Mouse (Mus musculus) natural killer cell, adult 2 months (primary cell): ENCODE results near the gene Socs5.

Experiments
- DNase-seq, 2 experiments: peaks; one replicate each; pipeline ENCODE4 v3.0.0; 2022; ENCODE audit warnings: low spot score in 2 of 2

Gene Socs5

DNA sequence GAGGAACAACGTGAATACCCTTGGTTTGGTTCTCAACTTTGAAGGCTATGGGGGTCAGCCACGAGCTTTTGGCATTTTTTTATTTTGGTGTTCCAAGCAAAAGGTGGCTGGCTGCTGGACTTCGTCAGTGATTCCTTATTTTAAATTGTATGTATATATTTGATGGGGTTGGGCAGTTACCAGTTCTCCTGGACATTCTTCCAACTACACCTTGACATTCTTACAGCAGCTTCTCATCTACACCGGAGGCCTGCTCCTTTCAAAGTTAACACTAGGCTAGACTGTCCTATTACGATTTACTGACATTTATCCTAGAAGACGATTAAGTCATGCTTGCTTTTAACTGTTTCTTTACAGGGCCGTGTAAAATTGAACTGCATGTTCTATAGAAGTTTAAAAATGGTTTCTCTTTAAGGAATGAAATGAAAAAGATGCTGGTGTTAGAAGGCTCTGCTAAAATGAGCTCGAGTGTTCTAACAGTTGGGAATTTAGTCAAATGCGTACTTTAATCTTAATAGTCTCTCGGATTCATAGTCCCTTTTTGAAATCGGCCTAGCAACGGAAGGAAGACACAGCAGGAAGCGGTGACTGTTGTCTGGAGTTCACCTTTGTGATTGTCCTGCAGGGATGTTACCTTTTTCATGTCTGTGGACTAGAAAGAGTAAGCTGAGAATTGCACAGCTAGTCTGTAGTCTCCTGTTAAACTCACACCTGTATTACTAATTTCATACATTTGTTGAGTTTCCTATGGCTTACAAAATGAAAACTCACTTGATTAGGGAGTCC lies 1.2 kb downstream of the Socs5 start:
- no peak for DNase-seq

GRCm38 (mm10) chr17:87109504-87109903 lies 2.0 kb downstream of the Socs5 start:
- no peak for DNase-seq

- DNase-seq: no peak
These were observed 5.5 kb downstream of the Socs5 start for GRCm38 (mm10) chr17:87112852-87113592.

DNA sequence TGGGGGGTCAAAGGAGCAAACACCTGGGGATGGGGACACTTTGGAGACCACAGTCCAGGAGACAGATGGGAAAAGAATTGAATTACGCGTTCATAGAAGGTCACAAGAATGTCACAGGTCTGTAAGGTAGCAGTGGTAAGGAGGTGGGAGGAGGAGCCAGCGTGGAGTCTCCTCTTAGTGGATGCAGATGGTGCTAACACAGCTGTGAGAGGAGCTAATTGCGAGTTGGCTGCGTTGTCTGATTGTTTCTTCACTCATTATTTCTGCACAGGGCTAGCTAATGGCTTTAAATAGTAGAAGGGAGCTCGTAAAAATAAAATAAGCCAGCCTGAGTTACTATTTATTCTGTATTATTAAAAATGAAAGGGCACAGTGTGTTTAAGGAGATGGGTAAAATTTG lies 8.1 kb downstream of the Socs5 start:
- no peak for DNase-seq

GRCm38 (mm10) chr17:87118966-87119526 lies 11.6 kb downstream of the Socs5 start:
- peak; percentile 78 to 79 for DNase-seq

DNA sequence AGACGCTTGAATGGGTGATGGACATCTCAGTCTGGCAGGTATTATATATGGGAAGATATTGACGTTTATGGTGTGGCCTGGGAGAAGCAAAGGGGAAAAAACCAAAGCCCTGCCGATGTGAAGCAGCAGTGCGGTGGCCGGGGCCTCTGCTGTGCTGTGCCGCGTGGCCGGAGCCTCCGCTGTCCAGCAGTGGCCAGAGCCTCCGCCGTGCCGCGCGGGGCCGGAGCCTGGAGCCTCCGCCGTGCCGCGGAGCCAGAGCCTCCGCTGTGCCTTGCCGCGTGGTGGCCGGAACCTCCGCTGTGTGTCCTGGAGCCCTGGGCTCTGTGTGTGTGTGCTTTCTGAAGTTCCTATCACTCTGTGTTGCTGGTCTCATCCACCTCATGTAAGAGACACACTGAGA lies 17.9 kb downstream of the Socs5 start:
- no peak for DNase-seq

DNA sequence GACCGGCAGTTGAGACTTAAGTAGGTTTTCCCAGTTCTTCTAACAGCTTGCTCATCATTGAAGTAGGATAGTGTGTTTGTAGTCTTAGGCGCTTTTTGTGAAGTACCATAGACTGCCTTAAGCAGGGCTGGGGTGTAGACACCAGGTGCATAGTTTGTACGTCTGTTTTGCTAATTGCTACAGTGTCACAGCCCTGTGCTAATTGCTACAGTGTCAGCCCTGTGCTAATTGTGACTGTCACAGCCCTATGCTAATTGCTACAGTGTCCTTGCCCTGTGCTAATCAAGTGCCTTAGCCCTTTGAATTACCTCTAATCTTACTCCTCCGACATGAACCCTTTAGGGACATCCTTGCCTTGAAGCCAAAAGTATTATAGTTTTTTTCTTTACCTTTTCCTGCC lies 24.8 kb downstream of the Socs5 start:
- DNase-seq: no peak

DNA sequence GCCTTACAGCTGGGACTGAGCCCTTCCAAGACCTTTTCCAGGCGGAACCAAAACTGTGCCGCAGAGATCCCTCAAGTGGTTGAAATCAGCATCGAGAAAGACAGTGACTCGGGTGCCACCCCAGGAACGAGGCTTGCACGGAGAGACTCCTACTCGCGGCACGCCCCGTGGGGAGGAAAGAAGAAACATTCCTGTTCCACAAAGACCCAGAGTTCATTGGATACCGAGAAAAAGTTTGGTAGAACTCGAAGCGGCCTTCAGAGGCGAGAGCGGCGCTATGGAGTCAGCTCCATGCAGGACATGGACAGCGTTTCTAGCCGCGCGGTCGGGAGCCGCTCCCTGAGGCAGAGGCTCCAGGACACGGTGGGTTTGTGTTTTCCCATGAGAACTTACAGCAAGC lies 26.3 kb downstream of the Socs5 start:
- DNase-seq: no peak

DNA sequence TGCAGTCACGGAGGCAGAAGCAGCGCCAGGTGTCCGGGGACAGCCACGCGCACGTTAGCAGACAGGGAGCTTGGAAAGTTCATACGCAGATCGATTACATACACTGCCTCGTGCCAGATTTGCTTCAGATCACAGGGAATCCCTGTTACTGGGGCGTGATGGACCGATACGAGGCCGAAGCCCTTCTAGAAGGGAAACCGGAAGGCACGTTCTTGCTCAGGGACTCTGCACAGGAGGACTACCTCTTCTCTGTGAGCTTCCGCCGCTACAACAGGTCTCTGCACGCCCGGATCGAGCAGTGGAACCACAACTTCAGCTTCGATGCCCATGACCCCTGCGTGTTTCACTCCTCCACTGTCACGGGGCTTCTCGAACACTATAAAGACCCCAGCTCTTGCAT lies 27.2 kb downstream of the Socs5 start:
- no peak for DNase-seq

DNA sequence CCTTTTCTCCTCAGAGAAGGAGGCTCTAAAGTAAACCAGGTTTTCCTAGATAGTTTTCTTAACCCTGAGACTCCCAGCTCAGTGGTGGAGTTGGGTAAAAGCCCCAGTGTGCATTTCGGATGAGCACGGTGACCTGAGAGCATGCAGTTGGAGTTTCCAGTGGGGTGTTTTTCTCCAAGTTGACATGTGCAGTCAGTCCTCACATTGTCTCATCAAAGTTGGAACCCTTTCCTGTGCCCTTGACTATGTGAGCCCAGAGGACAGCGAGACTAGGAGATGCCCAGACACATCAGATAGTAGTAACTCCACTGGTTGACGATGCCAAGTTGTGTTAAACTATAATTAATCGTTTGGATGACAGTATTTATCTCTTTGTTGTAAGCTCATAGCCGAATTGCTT lies 28.3 kb downstream of the Socs5 start:
- DNase-seq: no peak

GRCm38 (mm10) chr17:87141188-87141935 lies 33.9 kb downstream of the Socs5 start:
- DNase-seq: no peak

DNA sequence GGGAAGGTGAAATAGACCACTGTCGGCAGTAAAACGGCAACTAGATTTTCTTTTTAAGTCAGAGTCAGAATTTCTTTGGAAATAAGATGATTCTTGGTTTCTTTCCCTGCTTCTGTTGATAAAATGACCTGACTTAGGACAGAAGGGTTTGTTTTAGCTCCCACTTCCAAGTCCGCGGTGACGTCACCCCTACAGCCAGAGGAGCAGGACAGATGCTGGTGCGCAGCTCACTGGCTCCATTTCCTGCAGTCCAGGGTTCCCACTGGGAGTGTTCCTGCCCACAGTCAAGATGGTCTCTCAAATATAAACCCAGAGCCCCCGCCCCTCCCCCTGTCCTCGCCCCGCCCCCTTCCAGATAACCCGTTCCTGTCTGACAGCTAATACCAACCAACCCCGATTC lies 34.8 kb downstream of the Socs5 start:
- DNase-seq: no peak

GRCm38 (mm10) chr17:87143186-87143585 lies 35.7 kb downstream of the Socs5 start:
- DNase-seq: no peak

- no peak for DNase-seq
These were observed 39.0 kb downstream of the Socs5 start for GRCm38 (mm10) chr17:87146415-87147021.

GRCm38 (mm10) chr17:87149762-87150161 lies 42.3 kb downstream of the Socs5 start:
- DNase-seq: no peak

- no peak for DNase-seq
These were observed 45.5 kb downstream of the Socs5 start for GRCm38 (mm10) chr17:87152984-87153383.

- DNase-seq: no peak
These were observed 48.2 kb downstream of the Socs5 start for GRCm38 (mm10) chr17:87155664-87156063.

- DNase-seq: no peak
These were observed 50.3 kb downstream of the Socs5 start for GRCm38 (mm10) chr17:87157739-87158138.

GRCm38 (mm10) chr17:87158597-87158996 lies 51.1 kb downstream of the Socs5 start:
- no peak for DNase-seq

- DNase-seq: no peak
These were observed 52.8 kb downstream of the Socs5 start for GRCm38 (mm10) chr17:87160270-87160669.

- no peak for DNase-seq
These were observed 56.9 kb downstream of the Socs5 start for GRCm38 (mm10) chr17:87164312-87164922.
